Mouse (Mus musculus) cerebellum, adult 2 months (tissue): Measurements from ENCODE around the gene Muc2. TPM values are rescaled to one million over a fixed set of nuclear protein-coding genes. Genes with fewer than 3 reads are reported as not detected.

Experiments used
- DNase-seq, 2 experiments: peaks; one replicate each; pipeline ENCODE4 v3.0.0; 2021
- H3K27ac ChIP-seq: fragments of 200-500 bp; 2 replicates; pipeline ENCODE4 v1.5.1; 2012; ENCODE audit warnings: low read length, control low read depth, inconsistent platforms; ENCODE audit not compliant: insufficient read depth
- H3K27me3 ChIP-seq: fragments of 200-500 bp; 2 replicates; pipeline ENCODE4 v1.6.1; 2012; ENCODE audit warnings: inconsistent platforms, mild to moderate bottlenecking, low read length, moderate library complexity; ENCODE audit not compliant: control insufficient read depth, insufficient read depth
- H3K4me1 ChIP-seq: fragments of 200-500 bp; 2 replicates; pipeline ENCODE4 v1.6.1; 2011; ENCODE audit warnings: low read length; ENCODE audit not compliant: control insufficient read depth, insufficient read depth
- H3K4me3 ChIP-seq: fragments of 200-500 bp; replicated peaks from 2 replicates; pipeline ENCODE3; 2011; ENCODE audit warnings: mild to moderate bottlenecking, low read depth, low read length, control low read depth; ENCODE audit not compliant: insufficient read depth
- CTCF ChIP-seq: fragments of 200-500 bp; IDR thresholded peaks from 2 replicates; pipeline ENCODE4 v1.5.1; 2011; ENCODE audit warnings: low read depth, mild to moderate bottlenecking, control low read depth, low read length, moderate library complexity, borderline replicate concordance; ENCODE audit not compliant: insufficient read depth
- POLR2A ChIP-seq: fragments of 200-500 bp; IDR thresholded peaks from 2 replicates; pipeline ENCODE4 v1.6.1; 2011; ENCODE audit warnings: low read length, control low read depth, borderline replicate concordance; ENCODE audit not compliant: insufficient read depth
- WGBS: fragments of 180-500 bp; shearing (Covaris S2); methylation state at CpG from one replicate; pipeline ENCODE4 v1.1.7; 2018; 5-methylcytosine and 5-hydroxymethylcytosine counted together
- polyA plus RNA-seq: library from polyadenylated mRNA; depleted of rRNA; stranded (reverse); fragments of >200 nt; gene quantifications from 2 replicates; pipeline ENCODE4 v1.2.3, GENCODE M21; 2012; rRNA removed

Gene Muc2
- polyA plus RNA-seq, result 0.33 and 0.44 TPM in 2 replicates

DNA sequence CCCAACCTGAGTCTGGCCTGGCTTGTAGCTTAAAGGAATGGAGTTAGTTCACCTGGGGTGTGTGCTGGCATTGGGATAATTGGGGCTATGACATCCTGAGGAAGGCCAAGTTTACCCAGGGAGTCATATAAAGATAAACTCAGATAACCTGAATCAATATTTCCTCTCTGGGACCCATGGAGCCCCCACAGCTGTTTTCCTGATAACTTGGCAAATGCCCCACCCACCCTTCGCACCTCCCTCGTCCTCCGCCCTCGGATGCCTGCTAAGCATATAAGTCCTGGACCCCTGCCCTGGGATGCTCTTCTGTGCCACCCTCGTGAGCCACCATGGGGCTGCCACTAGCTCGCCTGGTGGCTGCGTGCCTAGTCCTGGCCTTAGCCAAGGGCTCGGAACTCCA is at the start of gene Muc2:
Gene Muc2, plus strand, starts transcription at position 301 of the 400 bp plus-strand sequence.
- no peaks in the 10 kb centered on the region for H3K27me3 ChIP-seq
- no peaks in the 10 kb centered on the region for H3K4me1 ChIP-seq
- no peak for DNase-seq
- 47% methylated on average over 8 of the region's 8 CpGs for WGBS
- no peak within 1 kb of the TSS for H3K27ac ChIP-seq
- H3K4me3 ChIP-seq, result no peak within 1 kb of the TSS
- no peak for TF ChIP-seq POLR2A
- TF ChIP-seq CTCF, result no peak

DNA sequence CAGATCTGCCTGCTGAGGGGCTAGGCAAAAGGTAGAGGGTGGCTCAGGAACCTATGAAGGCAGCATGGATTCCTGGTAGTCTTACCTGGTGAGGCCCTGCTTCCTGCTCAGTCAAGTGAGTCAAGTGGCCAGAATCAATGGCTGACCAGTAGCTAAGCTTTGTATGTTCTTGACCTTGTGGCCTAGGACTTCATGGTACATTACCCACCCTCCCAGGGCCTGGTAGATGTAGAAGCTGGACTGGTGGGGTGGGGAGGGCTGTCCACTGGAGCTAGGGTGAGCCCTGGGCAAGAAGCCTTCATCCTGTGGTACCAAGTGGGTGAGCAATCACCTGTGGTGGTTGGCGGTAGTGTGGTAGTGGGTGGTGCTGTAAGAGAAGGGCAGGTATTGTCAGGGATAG is 47.8 kb upstream of the Muc2 start:
- no peaks in the 10 kb centered on the region for H3K27me3 ChIP-seq
- WGBS, result 94% methylated on average over 1 of the region's 1 CpGs
- TF ChIP-seq CTCF (no peak), POLR2A (no peak)
- H3K4me3 ChIP-seq, result no peak overlapping the region
- H3K27ac ChIP-seq, result no peak overlapping the region
- no peak for DNase-seq
- no peaks in the 10 kb centered on the region for H3K4me1 ChIP-seq

DNA sequence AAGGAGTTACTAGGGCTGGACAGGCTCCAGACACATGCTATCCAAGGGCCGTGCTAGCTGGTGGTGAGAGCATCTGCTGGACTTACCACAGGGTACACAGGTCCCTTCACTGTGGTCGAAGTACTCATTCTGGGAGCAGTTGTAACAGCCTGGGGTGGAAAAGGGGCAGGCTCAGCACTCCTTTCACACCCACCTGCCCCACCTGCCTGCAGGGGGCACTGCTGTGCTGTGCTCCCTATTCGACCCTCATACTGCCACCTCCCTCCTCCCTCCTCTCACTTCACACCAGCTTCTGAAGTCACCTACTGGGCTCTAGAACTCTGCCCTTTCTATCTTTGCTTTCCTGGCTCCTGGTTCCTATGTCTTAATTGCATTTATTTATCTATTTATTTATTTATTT is 47.0 kb upstream of the Muc2 start:
- 28% methylated on average over 3 of the region's 3 CpGs for WGBS
- no peak for DNase-seq
- no peak overlapping the region for H3K27ac ChIP-seq

DNA sequence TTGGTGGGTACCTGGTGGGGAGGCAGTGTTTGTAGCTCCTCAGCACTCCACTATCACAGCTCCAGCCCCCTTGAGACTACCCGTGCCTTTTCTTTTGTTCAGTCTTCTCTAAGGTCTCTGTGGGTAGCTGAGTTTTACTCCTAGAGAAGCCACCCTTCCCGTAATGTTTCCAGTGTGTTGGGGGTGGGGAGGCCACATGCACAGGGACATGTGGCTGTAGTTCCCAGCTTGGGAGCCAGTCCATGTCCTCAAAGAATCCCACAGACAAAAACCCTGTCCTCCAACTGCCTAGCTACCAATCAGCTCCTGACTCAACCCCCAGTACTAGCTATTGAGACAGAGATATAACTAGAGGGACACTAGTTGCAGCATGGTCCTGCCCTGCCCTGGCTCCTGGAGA is 43.1 kb upstream of the Muc2 start:
- TF ChIP-seq POLR2A, result no peak
- Histone ChIP-seq H3K4me3 (no peak overlapping the region), H3K27me3 (no peaks in the 10 kb centered on the region), H3K4me1 (no peaks in the 10 kb centered on the region), H3K27ac (no peak overlapping the region)
- 21% methylated on average over 2 of the region's 2 CpGs for WGBS
- no peak for DNase-seq

More for the DNA sequence above, 47.0 kb upstream of the Muc2 start:
- H3K4me3 ChIP-seq, result no peak overlapping the region
- TF ChIP-seq POLR2A, result no peak
- TF ChIP-seq CTCF, result peak; percentile 50; the same call in 1 of the 2 replicates
- H3K27me3 ChIP-seq, result no peaks in the 10 kb centered on the region
- H3K4me1 ChIP-seq, result no peaks in the 10 kb centered on the region

DNA sequence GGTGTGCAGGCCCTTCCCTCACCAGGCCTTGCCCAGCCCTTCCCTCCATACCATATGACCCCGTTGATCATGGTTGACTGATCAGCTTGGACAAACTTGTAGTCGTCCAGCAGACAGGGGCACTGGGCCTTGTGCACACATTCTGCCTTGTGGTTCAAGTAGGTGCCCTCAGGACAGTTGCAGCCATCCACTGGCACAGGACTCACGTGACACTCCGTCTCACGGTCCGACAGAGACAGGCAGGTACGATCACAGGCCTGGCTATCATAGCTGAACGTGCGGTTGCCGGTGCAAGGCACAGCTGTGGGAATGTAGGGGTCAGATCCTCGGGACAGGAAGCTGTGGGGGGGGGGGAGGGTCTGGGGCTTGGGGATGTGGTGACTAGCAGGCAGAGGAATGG is 42.3 kb upstream of the Muc2 start:
- Histone ChIP-seq H3K27ac (no peak overlapping the region), H3K4me1 (no peaks in the 10 kb centered on the region), H3K27me3 (no peaks in the 10 kb centered on the region), H3K4me3 (no peak overlapping the region)
- TF ChIP-seq CTCF (no peak), POLR2A (no peak)
- WGBS, result 78% methylated on average over 11 of the region's 11 CpGs
- no peak for DNase-seq

DNA sequence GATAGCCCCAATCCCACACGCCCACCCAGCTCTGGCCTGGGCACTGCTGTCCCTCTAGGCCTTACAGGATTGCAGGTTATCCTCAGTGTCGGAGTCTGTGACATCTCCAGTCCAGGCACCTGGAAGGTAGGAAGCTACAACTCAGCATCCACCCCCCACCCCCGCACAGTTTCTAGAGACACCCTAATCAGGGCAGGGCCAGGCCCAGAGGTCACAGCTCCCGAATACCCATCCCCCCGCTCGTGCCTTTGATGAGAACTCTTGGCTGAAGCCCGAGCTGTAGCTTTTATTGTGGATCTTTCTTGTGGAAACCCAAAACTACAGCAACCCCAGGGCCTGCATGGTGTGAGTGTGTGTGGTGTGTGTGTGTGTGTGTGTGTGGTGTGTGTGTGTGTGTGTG is 37.9 kb upstream of the Muc2 start:
- H3K27ac ChIP-seq, result no peak overlapping the region
- WGBS, result 64% methylated on average over 7 of the region's 7 CpGs
- H3K4me1 ChIP-seq, result peaks cover 4% of the 10 kb centered on the region; the same call in 1 of the 2 replicates
- no peak overlapping the region for H3K4me3 ChIP-seq
- TF ChIP-seq POLR2A (no peak), CTCF (no peak)
- no peaks in the 10 kb centered on the region for H3K27me3 ChIP-seq
- DNase-seq, result no peak

DNA sequence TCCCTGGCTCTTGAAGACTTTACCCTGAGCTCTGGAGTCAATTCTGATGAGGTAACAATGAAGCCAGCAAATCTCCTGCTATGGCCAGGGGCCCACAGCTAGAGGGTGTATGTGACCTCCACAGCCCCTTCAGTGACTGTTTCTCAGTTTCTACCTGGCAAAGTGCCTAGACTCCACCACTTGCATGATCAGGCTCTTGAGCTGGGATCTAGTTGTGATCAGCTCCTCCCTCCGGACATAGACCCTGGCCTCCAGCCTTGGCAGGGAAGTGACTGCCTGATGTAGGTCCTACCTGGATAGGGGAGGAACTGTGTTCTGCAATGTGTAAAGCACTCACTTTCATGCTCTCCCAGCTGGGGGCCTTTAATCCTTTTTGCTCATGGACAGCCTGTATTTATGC is 29.8 kb upstream of the Muc2 start:
- TF ChIP-seq CTCF, result no peak
- no peak for TF ChIP-seq POLR2A
- Histone ChIP-seq H3K4me1 (no peaks in the 10 kb centered on the region), H3K27ac (no peak overlapping the region), H3K4me3 (no peak overlapping the region), H3K27me3 (no peaks in the 10 kb centered on the region)
- 59% methylated on average over 1 of the region's 1 CpGs for WGBS
- DNase-seq, result no peak

DNA sequence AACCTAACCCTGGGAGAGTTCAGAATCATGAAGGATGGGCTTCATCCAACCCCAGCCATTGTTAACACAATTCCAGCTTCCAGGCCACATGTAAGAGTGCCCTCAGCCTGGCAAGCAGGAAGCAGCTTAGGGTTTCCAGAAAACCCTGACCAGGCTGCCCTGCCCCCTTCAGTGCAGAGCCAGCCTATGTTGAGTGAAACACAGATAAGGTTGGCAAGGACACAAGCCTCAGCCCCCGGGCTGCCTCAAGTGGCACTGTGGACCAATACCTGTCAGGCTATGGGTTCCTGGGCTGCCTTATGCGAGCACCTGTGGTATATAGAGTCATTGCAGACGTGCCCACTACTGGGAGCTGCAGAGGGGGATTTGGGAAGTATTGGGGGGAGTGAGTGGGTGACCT is 28.7 kb upstream of the Muc2 start:
- Histone ChIP-seq H3K4me1 (no peaks in the 10 kb centered on the region), H3K27ac (no peak overlapping the region), H3K4me3 (no peak overlapping the region), H3K27me3 (no peaks in the 10 kb centered on the region)
- no peak for DNase-seq
- 81% methylated on average over 3 of the region's 3 CpGs for WGBS
- TF ChIP-seq CTCF, result no peak
- no peak for TF ChIP-seq POLR2A
